Mouse (Mus musculus) thymus, adult 2 months (tissue): ENCODE data around the gene Gfi1b.

Source experiments
- CTCF ChIP-seq: fragments of 200-500 bp; IDR thresholded peaks from 2 replicates; pipeline ENCODE4 v1.5.1; 2012; ENCODE audit warnings: mild to moderate bottlenecking, control low read depth, low read length, moderate library complexity, borderline replicate concordance; ENCODE audit not compliant: control insufficient read depth, poor library complexity, insufficient read depth; ENCODE audit errors: extremely low read depth
- POLR2A ChIP-seq: fragments of 200-500 bp; IDR thresholded peaks from 2 replicates; pipeline ENCODE4 v1.6.1; 2012; ENCODE audit warnings: mild to moderate bottlenecking, low read length, control low read depth, moderate library complexity; ENCODE audit not compliant: control insufficient read depth, poor library complexity, insufficient read depth; ENCODE audit errors: extremely low read depth

DNA sequence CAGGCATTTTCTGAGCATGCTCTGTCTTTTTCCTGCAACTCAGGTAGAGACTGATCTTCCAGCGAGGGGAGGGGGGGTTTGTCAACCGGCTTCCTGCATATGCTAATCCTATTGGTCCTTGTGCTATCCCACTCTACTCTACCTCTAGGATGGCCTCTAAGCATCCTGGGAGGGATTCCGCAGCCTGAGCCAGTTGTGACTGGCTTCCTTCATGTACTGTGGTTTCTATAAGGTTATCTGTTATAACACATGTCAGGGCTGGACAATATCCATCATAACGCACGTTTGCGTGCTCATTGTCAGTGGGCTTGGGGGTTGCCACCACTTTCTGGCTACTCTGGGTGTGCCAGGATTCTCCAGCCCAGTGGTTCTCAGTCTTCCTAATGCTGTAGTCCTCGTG, 25.8 kb downstream of the Gfi1b start:
- no peak for TF ChIP-seq CTCF
- TF ChIP-seq POLR2A = no peak
